Mouse (Mus musculus) myocyte (in vitro differentiated cells): Measurements from ENCODE around the gene Bcar3.

Experiments
- CEBPB ChIP-seq: IDR thresholded peaks from 2 replicates; pipeline ENCODE4 v1.6.1; 2011; ENCODE audit warnings: mild to moderate bottlenecking, moderate library complexity; ENCODE audit not compliant: poor library complexity, insufficient read depth, severe bottlenecking
- TCF12 ChIP-seq: IDR thresholded peaks from one replicate; pipeline ENCODE4 v1.6.1; 2011; ENCODE audit warnings: mild to moderate bottlenecking, control low read depth; ENCODE audit not compliant: poor library complexity, insufficient read depth, severe bottlenecking
- USF1 ChIP-seq: IDR thresholded peaks from one replicate; pipeline ENCODE4 v1.6.1; 2011; ENCODE audit warnings: low read depth, mild to moderate bottlenecking, control low read depth, moderate library complexity

DNA sequence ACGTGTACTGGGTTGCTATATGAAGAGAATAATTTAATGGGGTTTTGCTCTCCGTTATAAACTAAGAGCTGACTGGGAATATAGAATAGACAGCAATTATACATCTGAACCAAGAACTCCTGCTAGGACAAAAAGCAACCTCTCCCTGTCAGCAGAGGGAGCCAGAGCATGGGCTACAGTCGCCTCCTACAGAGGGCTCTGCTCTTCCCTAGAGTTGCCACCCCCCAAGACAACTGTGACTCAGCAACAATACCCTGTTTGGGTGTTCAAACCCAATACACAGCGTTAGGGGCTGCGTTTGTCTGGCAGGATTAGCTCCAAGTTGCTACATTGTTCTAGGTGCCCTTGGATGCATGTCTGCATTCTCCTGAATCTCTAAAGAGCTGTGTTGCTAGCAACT, 1.6 kb downstream of the Bcar3 start:
- no peak for TF ChIP-seq USF1
- TF ChIP-seq CEBPB = no peak
- no peak for TF ChIP-seq TCF12
